Mouse (Mus musculus) limb, embryonic 14.5 days (tissue): Measurements from ENCODE around the gene Ciao2a. TPM values are rescaled to one million over a fixed set of nuclear protein-coding genes. Genes with fewer than 3 reads are reported as not detected.

Experiments used
- ATAC-seq: fragments of 200-750 bp; cut with Nextera tagmentation; 2 replicates; pipeline ENCODE4 v1.8.0; 2017; ENCODE audit warnings: low read depth, moderate number of reproducible peaks, moderate TSS enrichment; ENCODE audit not compliant: low FRiP score
- DNase-seq: peaks from one replicate; pipeline ENCODE4 v3.0.0-alpha.2; 2015; ENCODE audit warnings: low spot score
- H3K27ac ChIP-seq: fragments of 300-500 bp; sonication (generic); replicated peaks from 2 replicates; pipeline ENCODE4 v1.5.1; 2014; ENCODE audit warnings: low read depth, mild to moderate bottlenecking, low read length, moderate library complexity, mixed read lengths
- H3K27me3 ChIP-seq: fragments of 300-500 bp; sonication (generic); 2 replicates; pipeline ENCODE4 v1.6.1; 2014; ENCODE audit warnings: low read length, mixed read lengths; ENCODE audit not compliant: control insufficient read depth, insufficient read depth
- H3K36me3 ChIP-seq: fragments of 300-500 bp; sonication (generic); 2 replicates; pipeline ENCODE4 v1.6.1; 2014; ENCODE audit warnings: mild to moderate bottlenecking, low read length, moderate library complexity, mixed read lengths; ENCODE audit not compliant: control insufficient read depth, insufficient read depth
- H3K4me1 ChIP-seq: fragments of 300-500 bp; sonication (generic); 2 replicates; pipeline ENCODE4 v1.6.1; 2014; ENCODE audit warnings: antibody characterized with exemption, low read length, mixed read lengths; ENCODE audit not compliant: control insufficient read depth, insufficient read depth
- H3K4me2 ChIP-seq: fragments of 300-500 bp; sonication (generic); replicated peaks from 2 replicates; pipeline ENCODE4 v1.6.1; 2014; ENCODE audit warnings: low read depth, mild to moderate bottlenecking, low read length, moderate library complexity; ENCODE audit not compliant: severe bottlenecking
- H3K4me3 ChIP-seq: fragments of 300-500 bp; sonication (generic); replicated peaks from 2 replicates; pipeline ENCODE4 v1.5.1; 2014; ENCODE audit warnings: low read length
- H3K9ac ChIP-seq: fragments of 300-500 bp; sonication (generic); 2 replicates; pipeline ENCODE4 v1.6.1; 2014; ENCODE audit warnings: mild to moderate bottlenecking, low read depth, low read length, moderate library complexity; ENCODE audit not compliant: severe bottlenecking
- H3K9me3 ChIP-seq: fragments of 300-500 bp; sonication (generic); 2 replicates; pipeline ENCODE4 v1.6.1; 2016; ENCODE audit warnings: low read length; ENCODE audit not compliant: control insufficient read depth
- POLR2A ChIP-seq: fragments of 200-500 bp; IDR thresholded peaks from 2 replicates; pipeline ENCODE4 v1.8.0; 2012; ENCODE audit warnings: inconsistent platforms, mild to moderate bottlenecking, moderate library complexity, borderline replicate concordance; ENCODE audit not compliant: insufficient read depth, insufficient read length; ENCODE audit errors: extremely low read depth
- WGBS: fragments of 180-500 bp; shearing (Covaris S2); extraction: QIAGEN DNeasy Blood & Tissue Kit; methylation state at CpG from one replicate; pipeline ENCODE4 v1.1.7; 2014; 5-methylcytosine and 5-hydroxymethylcytosine counted together
- polyA plus RNA-seq, 2 experiments: library from polyadenylated mRNA; depleted of rRNA in 1 of 2; stranded (reverse) in 1 of 2; unstranded in 1 of 2; fragments of >200 nt; fragmentation: Nextera tagmentation in 1 of 2; extraction: Ambion mirVana in 1 of 2; gene quantifications; 2 replicates each; pipeline versions ENCODE4 v1.2.1 to v1.2.3; 2012 to 2014

Ciao2a gene
- polyA plus RNA-seq, 2 experiments: 53.0 to 134 TPM

- 51% methylated on average over 4 of the region's 4 CpGs for WGBS
- DNase-seq: no peak
- no peak for TF ChIP-seq POLR2A
These were observed 9.6 kb downstream of the Ciao2a start for GRCm38 (mm10) chr9:66135967-66136366.

GRCm38 (mm10) chr9:66138193-66138592 is 11.8 kb downstream of the Ciao2a start:
- no peak overlapping the region for H3K9ac ChIP-seq
- WGBS: 95% methylated on average over 7 of the region's 7 CpGs
- DNase-seq (no peak), ATAC-seq (no peak)
- H3K4me3 ChIP-seq: no peak overlapping the region
- H3K27ac ChIP-seq: no peak overlapping the region
- H3K27me3 ChIP-seq: no peaks in the 10 kb centered on the region
- H3K4me1 ChIP-seq: no peaks in the 10 kb centered on the region
- H3K9me3 ChIP-seq: no peaks in the 10 kb centered on the region
- H3K4me2 ChIP-seq: no peak overlapping the region
- H3K36me3 ChIP-seq: peaks cover 74% of the 10 kb centered on the region
- no peak for TF ChIP-seq POLR2A

More at GRCm38 (mm10) chr9:66135967-66136366, 9.6 kb downstream of the Ciao2a start:
- Histone ChIP-seq H3K4me3 (no peak overlapping the region), H3K27me3 (no peaks in the 10 kb centered on the region), H3K9me3 (no peaks in the 10 kb centered on the region), H3K27ac (no peak overlapping the region), H3K4me2 (no peak overlapping the region), H3K36me3 (peaks cover 86% of the 10 kb centered on the region), H3K9ac (no peak overlapping the region), H3K4me1 (no peaks in the 10 kb centered on the region)
- no peak for ATAC-seq

- Histone ChIP-seq H3K36me3 (peaks cover 36% of the 10 kb centered on the region), H3K9me3 (no peaks in the 10 kb centered on the region), H3K9ac (no peak overlapping the region), H3K27me3 (no peaks in the 10 kb centered on the region), H3K4me2 (no peak overlapping the region), H3K27ac (no peak overlapping the region), H3K4me1 (no peaks in the 10 kb centered on the region), H3K4me3 (no peak overlapping the region)
- ATAC-seq (no peak), DNase-seq (no peak)
- no peak for TF ChIP-seq POLR2A
- 68% methylated on average over 1 of the region's 1 CpGs for WGBS
These were observed 15.9 kb downstream of the Ciao2a start for GRCm38 (mm10) chr9:66142265-66142664.

GRCm38 (mm10) chr9:66144248-66144647 is 17.8 kb downstream of the Ciao2a start:
- WGBS: 8% methylated on average over 6 of the region's 6 CpGs
- H3K27me3 ChIP-seq: no peaks in the 10 kb centered on the region

GRCm38 (mm10) chr9:66146141-66146540 is 19.7 kb downstream of the Ciao2a start:
- H3K27ac ChIP-seq: no peak overlapping the region
- H3K36me3 ChIP-seq: peaks cover 3% of the 10 kb centered on the region; the same call in 1 of the 2 replicates
- DNase-seq (no peak), ATAC-seq (no peak)
- H3K27me3 ChIP-seq: no peaks in the 10 kb centered on the region
- H3K9me3 ChIP-seq: no peaks in the 10 kb centered on the region
- H3K4me1 ChIP-seq: no peaks in the 10 kb centered on the region
- no peak overlapping the region for H3K4me3 ChIP-seq
- no peak overlapping the region for H3K4me2 ChIP-seq
- TF ChIP-seq POLR2A: no peak
- H3K9ac ChIP-seq: no peak overlapping the region

More at GRCm38 (mm10) chr9:66144248-66144647, 17.8 kb downstream of the Ciao2a start:
- H3K4me1 ChIP-seq: no peaks in the 10 kb centered on the region
- H3K27ac ChIP-seq: no peak overlapping the region
- DNase-seq (peak; percentile 81), ATAC-seq (no peak)
- H3K4me2 ChIP-seq: no peak overlapping the region
- H3K4me3 ChIP-seq: no peak overlapping the region
- no peaks in the 10 kb centered on the region for H3K9me3 ChIP-seq
- no peak overlapping the region for H3K9ac ChIP-seq
- peaks cover 20% of the 10 kb centered on the region for H3K36me3 ChIP-seq
- TF ChIP-seq POLR2A: no peak

GRCm38 (mm10) chr9:66152011-66152410 is 25.6 kb downstream of the Ciao2a start:
- TF ChIP-seq POLR2A: no peak
- Histone ChIP-seq H3K9me3 (no peaks in the 10 kb centered on the region), H3K27ac (no peak overlapping the region), H3K27me3 (no peaks in the 10 kb centered on the region), H3K4me2 (no peak overlapping the region), H3K4me3 (no peak overlapping the region), H3K9ac (no peak overlapping the region), H3K36me3 (no peaks in the 10 kb centered on the region), H3K4me1 (no peaks in the 10 kb centered on the region)
- DNase-seq (no peak), ATAC-seq (no peak)
- WGBS: 63% methylated on average over 9 of the region's 9 CpGs
